Mouse (Mus musculus): ENCODE measurements at regions not wholly inside any gene's neighbourhood (a gene's known extent, or its start where the extent isn't known, plus 50 kb on each side); places are given as distances from the start of the nearest gene placed in this dataset.

DNA sequence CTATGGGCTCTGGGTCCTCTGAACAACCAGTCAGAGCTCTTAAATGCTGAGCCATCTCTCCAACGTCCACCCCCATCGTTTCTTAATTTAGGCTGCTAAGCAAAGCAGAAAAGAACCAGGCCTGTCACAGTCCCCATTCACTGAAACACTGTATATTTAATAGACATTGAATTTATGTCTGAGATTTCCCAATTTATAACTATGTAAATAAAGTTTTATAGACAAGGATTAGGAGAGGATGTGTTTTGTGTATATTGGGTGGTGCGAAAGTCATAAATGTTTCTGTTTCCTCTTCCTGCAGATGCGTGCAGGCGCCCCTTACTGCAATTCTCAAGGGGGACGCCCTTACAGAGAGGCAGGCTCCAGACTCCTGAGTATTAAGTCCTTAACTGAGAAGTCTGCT, 314.7 kb upstream of the Adgrl2 start:
- H3K4me3 ChIP-seq (ENCODE audit: low read depth, low read length) = no peak overlapping the region
- H3K27me3 ChIP-seq (ENCODE audit: control insufficient read depth, insufficient read depth, low read length, poor library complexity, severe bottlenecking) = no peaks in the 10 kb centered on the region
- H3K27ac ChIP-seq (ENCODE audit: insufficient read depth, low read length) = no peak overlapping the region
- H3K9me3 ChIP-seq (replicated peaks; ENCODE audit: control insufficient read depth, insufficient read depth, low read length, poor library complexity, severe bottlenecking) = no peaks in the 10 kb centered on the region
- H3K4me1 ChIP-seq (ENCODE audit: control insufficient read depth, insufficient read depth, low read length) = no peaks in the 10 kb centered on the region
- no peaks in the 10 kb centered on the region for H3K36me3 ChIP-seq (ENCODE audit: control insufficient read depth, insufficient read depth, low read length, poor library complexity, severe bottlenecking)
- TF ChIP-seq POLR2A (IDR thresholded peaks at IDR 0.05; ENCODE audit: insufficient read depth, low read length) (no peak), CTCF (IDR thresholded peaks at IDR 0.05; ENCODE audit: low read depth, low read length) (no peak), EP300 (IDR thresholded peaks at IDR 0.05; ENCODE audit: insufficient read depth, low read depth, low read length) (no peak)
- no peak overlapping the region for H3K9ac ChIP-seq (ENCODE audit: low read depth, poor library complexity, severe bottlenecking)

DNA sequence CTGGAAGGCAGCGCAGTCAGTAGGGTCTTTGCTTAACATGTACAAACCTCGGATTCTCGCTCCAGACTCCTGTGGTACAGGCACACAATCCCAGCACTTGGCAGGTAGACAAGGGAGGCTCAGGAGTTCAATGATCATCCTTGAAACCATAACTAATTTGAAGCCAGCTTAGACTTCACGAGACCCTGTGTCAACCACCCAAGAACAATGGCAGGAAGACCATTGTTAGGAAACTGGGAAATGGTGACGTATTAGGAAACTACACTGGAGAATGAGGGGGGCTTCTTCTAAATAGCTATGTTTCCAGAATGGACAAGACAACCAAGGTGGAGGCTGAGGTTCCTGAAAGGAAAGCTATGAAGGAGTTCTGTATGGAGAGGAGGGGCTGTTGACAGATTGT, 313.1 kb upstream of the Adgrl2 start:
- Histone ChIP-seq H3K4me1 (ENCODE audit: control insufficient read depth, insufficient read depth, low read length) (no peaks in the 10 kb centered on the region), H3K9me3 (replicated peaks; ENCODE audit: control insufficient read depth, insufficient read depth, low read length, poor library complexity, severe bottlenecking) (no peaks in the 10 kb centered on the region), H3K27ac (ENCODE audit: insufficient read depth, low read length) (no peak overlapping the region), H3K27me3 (ENCODE audit: control insufficient read depth, insufficient read depth, low read length, poor library complexity, severe bottlenecking) (no peaks in the 10 kb centered on the region), H3K36me3 (ENCODE audit: control insufficient read depth, insufficient read depth, low read length, poor library complexity, severe bottlenecking) (no peaks in the 10 kb centered on the region), H3K4me3 (ENCODE audit: low read depth, low read length) (no peak overlapping the region), H3K9ac (ENCODE audit: low read depth, poor library complexity, severe bottlenecking) (no peak overlapping the region)
- TF ChIP-seq POLR2A (IDR thresholded peaks at IDR 0.05; ENCODE audit: insufficient read depth, low read length) (no peak), EP300 (IDR thresholded peaks at IDR 0.05; ENCODE audit: insufficient read depth, low read depth, low read length) (no peak), CTCF (IDR thresholded peaks at IDR 0.05; ENCODE audit: low read depth, low read length) (no peak)

DNA sequence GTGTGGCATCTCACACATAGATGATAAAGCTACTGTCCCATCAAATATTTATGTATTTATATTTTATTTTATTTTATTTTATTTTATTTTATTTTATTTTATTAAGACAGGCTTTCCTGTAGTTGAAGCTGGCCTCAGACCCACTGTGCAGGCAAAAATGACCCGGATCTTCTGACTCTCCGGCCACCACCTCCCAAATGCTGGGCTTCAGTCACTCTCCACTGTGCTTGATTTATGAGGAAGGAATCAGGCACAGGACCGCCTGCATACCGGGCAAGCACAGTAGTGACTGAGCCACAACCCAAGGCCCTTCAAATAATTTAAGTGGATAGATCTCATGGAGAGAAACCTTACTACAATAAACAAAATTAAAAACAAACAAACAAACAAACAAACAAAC, 309.6 kb upstream of the Adgrl2 start:
- H3K9me3 ChIP-seq (replicated peaks; ENCODE audit: control insufficient read depth, insufficient read depth, low read length, poor library complexity, severe bottlenecking) = no peaks in the 10 kb centered on the region
- H3K4me3 ChIP-seq (ENCODE audit: low read depth, low read length) = no peak overlapping the region
- no peak for TF ChIP-seq CTCF (IDR thresholded peaks at IDR 0.05; ENCODE audit: low read depth, low read length)
- no peak for TF ChIP-seq EP300 (IDR thresholded peaks at IDR 0.05; ENCODE audit: insufficient read depth, low read depth, low read length)
- no peak for TF ChIP-seq POLR2A (IDR thresholded peaks at IDR 0.05; ENCODE audit: insufficient read depth, low read length)
- H3K9ac ChIP-seq (ENCODE audit: low read depth, poor library complexity, severe bottlenecking) = no peak overlapping the region
- no peaks in the 10 kb centered on the region for H3K4me1 ChIP-seq (ENCODE audit: control insufficient read depth, insufficient read depth, low read length)
- no peaks in the 10 kb centered on the region for H3K36me3 ChIP-seq (ENCODE audit: control insufficient read depth, insufficient read depth, low read length, poor library complexity, severe bottlenecking)
- no peaks in the 10 kb centered on the region for H3K27me3 ChIP-seq (ENCODE audit: control insufficient read depth, insufficient read depth, low read length, poor library complexity, severe bottlenecking)
- no peak overlapping the region for H3K27ac ChIP-seq (ENCODE audit: insufficient read depth, low read length)

DNA sequence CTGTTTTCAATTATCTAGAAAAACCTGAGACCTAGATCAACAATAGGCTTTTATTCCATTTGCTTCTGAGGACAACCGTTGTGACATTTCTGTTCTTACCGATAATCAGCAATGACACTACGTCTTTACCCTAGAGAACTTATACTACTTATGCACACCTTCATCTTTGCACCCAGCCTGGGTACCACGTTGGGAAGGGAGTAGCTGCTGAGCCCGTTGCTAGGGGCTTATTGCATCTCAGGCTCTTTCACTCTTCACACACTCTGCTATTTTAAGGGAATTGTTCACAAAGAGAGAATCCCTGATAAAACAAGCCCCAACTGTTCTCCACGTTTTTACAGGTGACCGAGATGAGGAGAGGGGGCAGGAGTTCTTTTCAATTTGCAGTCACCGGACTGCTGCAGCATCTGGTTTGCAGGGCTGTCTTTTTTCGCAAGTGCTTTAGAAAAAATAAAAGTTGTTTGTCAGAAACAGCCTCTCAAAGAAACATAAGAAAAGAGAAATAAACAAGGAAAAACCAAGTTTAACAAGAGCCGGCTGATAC, 306.1 kb upstream of the Adgrl2 start:
- TF ChIP-seq POLR2A (IDR thresholded peaks at IDR 0.05; ENCODE audit: insufficient read depth, low read length) (no peak), CTCF (IDR thresholded peaks at IDR 0.05; ENCODE audit: low read depth, low read length) (no peak), EP300 (IDR thresholded peaks at IDR 0.05; ENCODE audit: insufficient read depth, low read depth, low read length) (no peak)
- Histone ChIP-seq H3K9ac (ENCODE audit: low read depth, poor library complexity, severe bottlenecking) (no peak overlapping the region), H3K36me3 (ENCODE audit: control insufficient read depth, insufficient read depth, low read length, poor library complexity, severe bottlenecking) (no peaks in the 10 kb centered on the region), H3K4me1 (ENCODE audit: control insufficient read depth, insufficient read depth, low read length) (no peaks in the 10 kb centered on the region), H3K27me3 (ENCODE audit: control insufficient read depth, insufficient read depth, low read length, poor library complexity, severe bottlenecking) (no peaks in the 10 kb centered on the region), H3K9me3 (replicated peaks; ENCODE audit: control insufficient read depth, insufficient read depth, low read length, poor library complexity, severe bottlenecking) (no peaks in the 10 kb centered on the region), H3K27ac (ENCODE audit: insufficient read depth, low read length) (no peak overlapping the region), H3K4me3 (ENCODE audit: low read depth, low read length) (no peak overlapping the region)

DNA sequence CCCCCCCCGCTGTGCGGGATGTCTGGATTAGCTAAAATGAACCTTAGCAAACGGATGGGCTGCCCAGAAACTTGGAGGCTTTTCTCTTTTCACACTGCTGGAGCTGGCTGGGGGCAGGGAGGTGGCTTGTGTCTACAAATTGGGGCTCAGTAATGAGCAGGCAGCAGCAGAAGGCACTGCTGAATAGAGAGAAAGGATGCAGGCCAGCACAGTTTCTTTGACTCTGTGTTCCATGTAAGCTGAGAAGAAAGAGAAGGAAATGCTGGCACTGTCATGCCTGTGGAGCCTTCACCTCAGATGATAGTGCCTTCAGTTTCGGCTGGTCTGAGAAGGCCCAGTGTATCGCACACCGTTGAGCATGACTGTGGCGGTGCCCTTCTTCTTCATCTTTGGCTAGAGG, 305.6 kb upstream of the Adgrl2 start:
- Histone ChIP-seq H3K27me3 (ENCODE audit: control insufficient read depth, insufficient read depth, low read length, poor library complexity, severe bottlenecking) (no peaks in the 10 kb centered on the region), H3K4me3 (ENCODE audit: low read depth, low read length) (no peak overlapping the region), H3K27ac (ENCODE audit: insufficient read depth, low read length) (no peak overlapping the region), H3K9ac (ENCODE audit: low read depth, poor library complexity, severe bottlenecking) (no peak overlapping the region), H3K9me3 (replicated peaks; ENCODE audit: control insufficient read depth, insufficient read depth, low read length, poor library complexity, severe bottlenecking) (no peaks in the 10 kb centered on the region), H3K4me1 (ENCODE audit: control insufficient read depth, insufficient read depth, low read length) (no peaks in the 10 kb centered on the region), H3K36me3 (ENCODE audit: control insufficient read depth, insufficient read depth, low read length, poor library complexity, severe bottlenecking) (no peaks in the 10 kb centered on the region)
- no peak for TF ChIP-seq POLR2A (IDR thresholded peaks at IDR 0.05; ENCODE audit: insufficient read depth, low read length)
- TF ChIP-seq EP300 (IDR thresholded peaks at IDR 0.05; ENCODE audit: insufficient read depth, low read depth, low read length) = no peak
- no peak for TF ChIP-seq CTCF (IDR thresholded peaks at IDR 0.05; ENCODE audit: low read depth, low read length)

DNA sequence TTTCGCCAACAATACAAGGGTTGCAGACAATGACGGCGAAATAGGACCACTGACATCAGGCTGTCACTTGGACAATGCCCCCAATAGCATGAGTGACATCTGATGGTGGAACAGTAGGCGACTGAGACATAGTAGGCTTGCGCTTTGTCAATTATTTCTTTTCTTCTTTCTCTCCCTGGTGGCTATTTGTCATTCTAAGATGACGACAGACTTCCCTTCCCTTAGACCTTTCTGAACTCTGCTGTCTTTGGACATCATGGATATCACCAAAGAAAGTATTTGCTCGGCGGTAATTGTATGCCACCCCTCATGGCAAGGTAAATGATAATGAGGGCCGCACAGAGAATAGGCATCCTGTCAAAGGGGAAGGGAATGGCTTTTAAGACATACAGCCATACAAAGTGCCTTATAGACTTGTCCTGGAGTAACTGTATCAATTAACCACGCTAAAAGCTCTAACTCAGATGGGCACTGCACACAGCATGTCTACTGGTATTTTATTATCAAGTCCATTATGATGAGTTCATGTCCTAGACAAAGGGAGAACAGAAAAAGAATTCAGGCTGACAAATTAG, 305.0 kb upstream of the Adgrl2 start:
- Histone ChIP-seq H3K9ac (ENCODE audit: low read depth, poor library complexity, severe bottlenecking) (no peak overlapping the region), H3K27me3 (ENCODE audit: control insufficient read depth, insufficient read depth, low read length, poor library complexity, severe bottlenecking) (no peaks in the 10 kb centered on the region), H3K36me3 (ENCODE audit: control insufficient read depth, insufficient read depth, low read length, poor library complexity, severe bottlenecking) (no peaks in the 10 kb centered on the region), H3K4me3 (ENCODE audit: low read depth, low read length) (no peak overlapping the region), H3K27ac (ENCODE audit: insufficient read depth, low read length) (no peak overlapping the region), H3K9me3 (replicated peaks; ENCODE audit: control insufficient read depth, insufficient read depth, low read length, poor library complexity, severe bottlenecking) (no peaks in the 10 kb centered on the region), H3K4me1 (ENCODE audit: control insufficient read depth, insufficient read depth, low read length) (no peaks in the 10 kb centered on the region)
- no peak for TF ChIP-seq EP300 (IDR thresholded peaks at IDR 0.05; ENCODE audit: insufficient read depth, low read depth, low read length)
- no peak for TF ChIP-seq CTCF (IDR thresholded peaks at IDR 0.05; ENCODE audit: low read depth, low read length)
- no peak for TF ChIP-seq POLR2A (IDR thresholded peaks at IDR 0.05; ENCODE audit: insufficient read depth, low read length)
